Mouse (Mus musculus) MEL (cell line): ENCODE measurements around the gene Gpr37.

Source experiments
- CTCF ChIP-seq, 3 experiments: IDR thresholded peaks in 2 of 3; conservative IDR thresholded peaks in 1 of 3; 2 replicates each; pipeline ENCODE4 v1.5.1; 2011 to 2012; ENCODE audit warnings: low read length in 3 of 3, low read depth in 2 of 3, mild to moderate bottlenecking in 2 of 3, improper control_type of control experiment in 1 of 3, inconsistent platforms in 1 of 3, mixed read lengths in 1 of 3, moderate library complexity in 1 of 3; ENCODE audit not compliant: control insufficient read depth in 1 of 3, insufficient read depth in 1 of 3, poor library complexity in 1 of 3, severe bottlenecking in 1 of 3
- JUND ChIP-seq: IDR thresholded peaks from 2 replicates; pipeline ENCODE4 v1.6.1; 2011; ENCODE audit warnings: low read depth, mild to moderate bottlenecking, improper control_type of control experiment, low read length
- TBP ChIP-seq: IDR thresholded peaks from 2 replicates; pipeline ENCODE4 v1.8.0; 2011; ENCODE audit warnings: low read depth, low read length, improper control_type of control experiment

GRCm38 (mm10) chr6:25688927-25689519, 1.5 kb downstream of the Gpr37 start:
- TF ChIP-seq JUND = no peak
- no peak for TF ChIP-seq TBP
- TF ChIP-seq CTCF (IDR thresholded peaks at IDR 0.05 in 2 of 3, conservative IDR thresholded peaks at IDR 0.05 in 1 of 3; ENCODE audit: control insufficient read depth in 1 of 3, insufficient read depth in 1 of 3, low read depth in 2 of 3, low read length in 3 of 3, poor library complexity in 1 of 3, severe bottlenecking in 1 of 3) = no peak
